Mouse (Mus musculus): ENCODE data around the gene Mllt10. TPM values are rescaled to one million over a fixed set of nuclear protein-coding genes. Genes with fewer than 3 reads are reported as not detected.

The Mllt10 gene
- 16.1 TPM for polyA plus RNA-seq (2014; fragmentation: Illumina TruSeq; extraction: RNeasy Lipid Tissue Mini Kit (QIAGEN cat#74804); ENCODE audit: low read depth, low replicate concordance)

DNA sequence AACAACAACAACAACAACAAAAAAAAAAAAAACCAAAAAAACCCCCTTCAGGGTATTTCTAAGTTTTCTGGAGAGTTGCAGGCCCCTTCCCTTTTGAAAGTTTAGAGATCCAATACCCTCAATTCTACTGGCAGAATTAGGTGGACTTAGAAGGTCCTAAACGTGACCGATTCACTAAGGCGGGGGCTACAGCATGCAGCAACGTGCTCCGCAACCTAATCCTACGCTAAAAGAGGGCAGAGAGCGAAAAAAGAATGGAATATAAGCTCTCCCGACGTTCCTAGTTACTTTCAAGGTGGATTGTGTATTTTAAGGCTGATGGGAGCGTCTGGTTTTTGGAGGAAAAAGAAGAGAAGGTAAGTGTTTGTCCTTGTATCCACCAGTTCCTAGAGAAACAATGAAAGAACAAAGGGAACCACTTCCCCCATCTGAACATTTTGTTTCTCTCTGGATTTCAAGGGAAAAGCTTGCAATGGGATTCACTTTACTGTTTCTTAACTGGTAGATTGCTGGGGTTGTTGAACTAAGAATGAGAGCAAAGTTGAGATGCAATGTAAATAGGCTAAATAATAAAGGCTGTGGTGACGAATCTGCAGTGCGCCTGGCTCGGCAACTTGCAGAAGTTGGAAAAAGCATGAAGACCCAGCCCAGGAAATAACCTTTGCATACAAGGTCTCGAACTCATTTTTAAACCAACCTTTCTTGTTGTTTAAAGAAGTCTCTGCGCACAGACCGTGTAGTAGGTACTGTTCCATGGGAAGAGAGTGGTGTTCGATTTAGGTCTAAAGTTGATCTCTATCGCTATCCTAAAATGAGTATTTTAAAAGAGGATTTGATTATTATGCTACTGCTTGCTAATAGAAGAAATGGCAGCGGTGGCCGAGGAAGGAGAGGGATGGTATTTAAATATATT lies at the start of gene Mllt10:
Gene Mllt10, plus strand, starts transcription at position 222 of the 913 bp plus-strand sequence.

DNA sequence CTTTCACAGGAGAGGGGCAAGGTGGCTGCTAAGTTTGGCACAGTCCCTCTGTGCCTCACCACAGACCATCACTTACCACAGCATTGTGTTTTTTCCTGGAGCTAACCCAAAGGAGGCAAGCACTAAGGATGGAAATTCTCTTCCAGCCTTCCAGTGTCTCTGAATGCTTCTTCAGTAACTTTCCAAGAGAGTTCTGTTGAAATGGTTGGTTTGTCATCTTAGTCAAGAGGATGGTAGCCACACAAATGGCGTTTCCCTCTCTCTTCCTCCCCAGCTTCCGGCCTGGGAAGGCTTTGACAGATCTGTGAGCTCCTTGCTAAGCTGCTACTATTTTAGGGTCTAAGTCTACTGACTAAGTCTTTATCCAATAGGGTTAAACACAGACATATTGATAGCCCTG lies 17.5 kb upstream of the Mllt10 start, which contains the start of gene A930004D18Rik:
Gene A930004D18Rik, minus strand, starts transcription at position 247 of the 400 bp plus-strand sequence.

DNA sequence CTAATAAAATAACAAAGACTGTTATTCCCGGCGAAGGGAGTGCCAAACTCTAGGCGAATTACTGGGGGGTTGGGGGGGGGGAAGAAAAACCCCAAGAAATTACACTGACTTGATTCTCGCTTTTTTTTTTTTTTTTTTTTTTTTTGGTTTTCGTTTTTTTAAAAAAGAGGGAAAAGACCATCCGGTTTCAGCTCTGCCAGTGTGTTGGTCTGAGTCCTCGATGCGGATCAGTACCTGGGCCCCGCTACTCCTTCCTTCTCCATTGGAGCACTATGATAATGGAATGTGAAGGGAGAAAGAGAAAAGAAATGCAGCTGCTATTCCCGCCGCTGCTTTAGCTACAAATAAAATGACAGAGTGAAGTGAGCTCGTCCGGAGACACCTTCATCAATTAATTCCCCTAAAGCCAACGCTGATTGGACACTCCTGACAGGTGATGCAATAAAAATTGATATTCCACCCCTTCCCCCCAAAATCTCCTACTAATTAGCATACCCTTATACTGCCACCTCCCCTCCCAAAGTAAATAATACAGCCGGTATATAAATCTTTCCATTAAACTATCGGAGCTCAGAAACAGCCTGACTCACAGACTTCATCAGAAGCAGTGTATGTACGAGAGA lies 6.5 kb upstream of the Mllt10 start, which contains the start of gene Skida1:
Gene Skida1, minus strand, starts transcription at position 599 of the 623 bp plus-strand sequence.

Other genes starting within 250 kb of the Mllt10 start
- gene H2al2a, start 58.3 kb upstream of the Mllt10 start, polyA plus RNA-seq (2014; fragmentation: Illumina TruSeq; extraction: RNeasy Lipid Tissue Mini Kit (QIAGEN cat#74804); ENCODE audit: low read depth, low replicate concordance) = not detected
- gene A930004D18Rik, start 17.5 kb upstream of the Mllt10 start, polyA plus RNA-seq (2014; fragmentation: Illumina TruSeq; extraction: RNeasy Lipid Tissue Mini Kit (QIAGEN cat#74804); ENCODE audit: low read depth, low replicate concordance) = 1.1 TPM
- gene Skida1, start 6.2 kb upstream of the Mllt10 start, polyA plus RNA-seq (2014; fragmentation: Illumina TruSeq; extraction: RNeasy Lipid Tissue Mini Kit (QIAGEN cat#74804); ENCODE audit: low read depth, low replicate concordance) = 1.7 TPM